Mouse (Mus musculus) ovary, adult 18-20 months (tissue): ENCODE measurements at regions not wholly inside any gene's neighbourhood (a gene's known extent, or its start where the extent isn't known, plus 50 kb on each side); places are given as distances from the start of the nearest gene placed in this dataset.

ENCODE experiments used
- DNase-seq: peaks from one replicate; pipeline ENCODE4 v3.0.0; 2022; ENCODE audit warnings: low spot score, mixed read lengths

- no peak for DNase-seq
Observed at GRCm38 (mm10) chr1:168008216-168008615, 319.2 kb downstream of the Lmx1a start.

GRCm38 (mm10) chr1:168010416-168010815 is 321.4 kb downstream of the Lmx1a start:
- no peak for DNase-seq

- peak; percentile 15 for DNase-seq
Observed at GRCm38 (mm10) chr1:168012069-168012468, 323.0 kb downstream of the Lmx1a start.

GRCm38 (mm10) chr1:168012611-168013010 is 323.6 kb downstream of the Lmx1a start:
- DNase-seq = no peak

GRCm38 (mm10) chr1:168016375-168016890 is 327.4 kb downstream of the Lmx1a start:
- DNase-seq = no peak

GRCm38 (mm10) chr1:168026481-168026880 is 337.4 kb downstream of the Lmx1a start:
- DNase-seq = peak; percentile 47

- no peak for DNase-seq
Observed at GRCm38 (mm10) chr1:168044765-168045164, 355.7 kb downstream of the Lmx1a start.

- no peak for DNase-seq
Observed at GRCm38 (mm10) chr1:168046347-168046746, 357.3 kb downstream of the Lmx1a start.

- DNase-seq = no peak
Observed at GRCm38 (mm10) chr1:168046749-168047148, 357.7 kb downstream of the Lmx1a start.

- no peak for DNase-seq
Observed at GRCm38 (mm10) chr1:168049965-168050364, 360.9 kb downstream of the Lmx1a start.

- no peak for DNase-seq
Observed at GRCm38 (mm10) chr1:168056479-168056878, 367.4 kb downstream of the Lmx1a start.

- no peak for DNase-seq
Observed at GRCm38 (mm10) chr1:168057479-168057878, 368.4 kb downstream of the Lmx1a start.

GRCm38 (mm10) chr1:168058769-168059168 is 369.7 kb downstream of the Lmx1a start:
- no peak for DNase-seq

- DNase-seq = no peak
Observed at GRCm38 (mm10) chr1:168064065-168064664, 367.9 kb downstream of the Pbx1 start.

- no peak for DNase-seq
Observed at GRCm38 (mm10) chr1:168065598-168066041, 366.4 kb downstream of the Pbx1 start.

GRCm38 (mm10) chr1:168066810-168067209 is 365.3 kb downstream of the Pbx1 start:
- no peak for DNase-seq

GRCm38 (mm10) chr1:168068003-168068919 is 363.8 kb downstream of the Pbx1 start:
- DNase-seq = no peak

GRCm38 (mm10) chr1:168068920-168069590 is 363.0 kb downstream of the Pbx1 start:
- DNase-seq = no peak
